In the genomic region with DNA sequence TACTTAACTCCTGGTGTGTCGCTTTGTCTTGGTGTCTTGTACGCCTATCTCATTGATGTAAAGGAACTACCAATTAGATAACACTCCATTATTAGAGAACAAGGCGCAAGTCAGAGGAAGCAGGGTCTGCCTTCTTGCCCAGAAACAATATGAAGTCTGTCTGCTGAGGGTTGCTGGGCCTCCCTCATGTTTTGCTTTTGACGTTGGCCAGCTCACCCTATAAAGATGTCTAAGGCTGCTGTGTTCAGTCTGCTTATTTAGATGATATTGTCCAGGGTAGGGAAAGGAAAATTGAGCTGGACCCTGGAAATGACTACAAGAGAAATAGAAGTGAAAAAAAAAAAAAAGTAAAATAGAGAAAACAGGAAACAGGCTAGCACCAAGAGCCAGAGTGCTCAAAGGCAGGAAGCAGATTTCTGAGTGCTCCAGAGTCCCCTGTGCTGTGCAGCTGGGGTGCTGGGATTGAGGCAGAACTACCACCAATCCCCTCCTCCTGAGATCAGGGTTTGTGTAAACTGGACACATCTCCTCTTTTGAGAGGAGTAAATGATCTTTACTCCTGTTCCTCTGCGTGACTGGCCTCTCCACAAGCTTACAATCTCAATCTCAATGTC, we compare ENCODE assay signal across 15 mouse cellular contexts.
A peak's percentile ranks its signal among the peaks of the same experiment; 100 is the strongest.
DNase-seq lines count a peak whose midpoint lies in the region; ATAC-seq lines count a peak whose summit lies in the region.
"Had no signal": no experiment of that assay in that cellular context is flagged by ENCODE, and none has a peak within 500 bp of the region (broad histone marks: within the 10 kb centered on the region; RNA-seq: fewer than 3 reads in every experiment).

No protein-coding gene starts in this region.

- 53% methylated on average over 5 of the region's 5 CpGs for WGBS in heart, embryonic 10.5 days
- WGBS in kidney, embryonic 15.5 days, result 59% methylated on average over 5 of the region's 5 CpGs
- 68% methylated on average over 5 of the region's 5 CpGs for WGBS in hindbrain, embryonic 10.5 days

- H3K27ac ChIP-seq in heart, embryonic 10.5 days, result peak overlapping the region; percentile 42; the same call in 1 of the 2 replicates
- H3K27ac ChIP-seq in kidney, embryonic 15.5 days, result peak overlapping the region; percentile 82
- no peak overlapping the region for H3K27ac ChIP-seq in hindbrain, embryonic 10.5 days
- H3K27ac ChIP-seq: hindbrain, embryonic 15.5 days; liver, embryonic 15.5 days had no signal

- ATAC-seq in kidney, embryonic 15.5 days (replicated peaks; ENCODE audit: low FRiP score), result no peak

- no peaks in the 10 kb centered on the region for H3K4me1 ChIP-seq in heart, embryonic 10.5 days
- H3K4me1 ChIP-seq in kidney, embryonic 15.5 days, result 0 out of 2 replicates have a peak, but pooled peaks cover 4% of the 10 kb centered on the region
- no peaks in the 10 kb centered on the region for H3K4me1 ChIP-seq in hindbrain, embryonic 10.5 days (replicated peaks)
- H3K4me1 ChIP-seq: hindbrain, embryonic 15.5 days; liver, embryonic 15.5 days; megakaryocyte, embryonic 14.5 days had no signal

- H3K36me3 ChIP-seq in heart, embryonic 10.5 days, result no peaks in the 10 kb centered on the region
- H3K36me3 ChIP-seq in kidney, embryonic 15.5 days, result no peaks in the 10 kb centered on the region
- H3K36me3 ChIP-seq in hindbrain, embryonic 10.5 days, result no peaks in the 10 kb centered on the region
- H3K36me3 ChIP-seq: hindbrain, embryonic 15.5 days; liver, embryonic 15.5 days had no signal

- H3K4me2 ChIP-seq in kidney, embryonic 15.5 days, result no peak overlapping the region
- H3K4me2 ChIP-seq: hindbrain, embryonic 15.5 days; liver, embryonic 15.5 days had no signal

- H3K9ac ChIP-seq in kidney, embryonic 15.5 days, result no peak overlapping the region
- H3K9ac ChIP-seq: hindbrain, embryonic 15.5 days; liver, embryonic 15.5 days had no signal

- no peak for DNase-seq in heart, embryonic 10.5 days (ENCODE audit: low spot score)
- DNase-seq in heart, adult 8-10 months (ENCODE audit: low spot score), result no peak
- DNase-seq in kidney, adult 18-20 months, result no peak
- peak; percentile 15 for DNase-seq in brain, adult 2 months (ENCODE audit: low read depth, low spot score)
- peak; percentile 16 for DNase-seq in mesoderm, embryonic 11.5 days (ENCODE audit: low read depth, low spot score)
- no peak for DNase-seq in gastrocnemius, postnatal 14 days
- DNase-seq in hindbrain, embryonic 10.5 days (ENCODE audit: low spot score), result no peak
- DNase-seq: cerebellum, postnatal 10 days; gastrocnemius, postnatal 36 days; kidney, postnatal 36 days had no signal

- intact Hi-C loops in gastrocnemius, postnatal 14 days (cut with DNase I; ENCODE audit: low total_unique reads), result no loop called here

- H3K27me3 ChIP-seq in heart, embryonic 10.5 days (ENCODE audit: insufficient read depth, poor library complexity, severe bottlenecking), result no peaks in the 10 kb centered on the region
- H3K27me3 ChIP-seq in kidney, embryonic 15.5 days, result no peaks in the 10 kb centered on the region
- no peaks in the 10 kb centered on the region for H3K27me3 ChIP-seq in hindbrain, embryonic 10.5 days (ENCODE audit: insufficient read depth, poor library complexity, severe bottlenecking)
- H3K27me3 ChIP-seq: hindbrain, embryonic 15.5 days; liver, embryonic 15.5 days; megakaryocyte, embryonic 14.5 days had no signal

- H3K4me3 ChIP-seq in heart, embryonic 10.5 days, result no peak overlapping the region
- no peak overlapping the region for H3K4me3 ChIP-seq in kidney, embryonic 15.5 days (replicated peaks)
- no peak overlapping the region for H3K4me3 ChIP-seq in hindbrain, embryonic 10.5 days
- H3K4me3 ChIP-seq: erythroblast, embryonic 14.5 days; hindbrain, embryonic 15.5 days; liver, embryonic 15.5 days; megakaryocyte, embryonic 14.5 days had no signal

- no peaks in the 10 kb centered on the region for H3K9me3 ChIP-seq in heart, embryonic 10.5 days
- 0 out of 2 replicates have a peak, but pooled peaks cover 3% of the 10 kb centered on the region for H3K9me3 ChIP-seq in kidney, embryonic 15.5 days (replicated peaks)
- H3K9me3 ChIP-seq in hindbrain, embryonic 10.5 days, result no peaks in the 10 kb centered on the region
- H3K9me3 ChIP-seq: hindbrain, embryonic 15.5 days; liver, embryonic 15.5 days; megakaryocyte, embryonic 14.5 days had no signal

Comparison
In these comparisons a context has a peak if more than half of its experiments do, and no peak if none do; other contexts are left out.
1. DNase-seq: peak in brain, adult 2 months (single experiment) and mesoderm, embryonic 11.5 days (single experiment); none in heart, embryonic 10.5 days (single experiment), heart, adult 8-10 months (single experiment), kidney, adult 18-20 months (single experiment), gastrocnemius, postnatal 14 days (single experiment) and hindbrain, embryonic 10.5 days (single experiment).